Mouse (Mus musculus) heart, postnatal 14 days (tissue): ENCODE results near the gene Ccpg1. TPM values are rescaled to one million over a fixed set of nuclear protein-coding genes. Genes with fewer than 3 reads are reported as not detected.
A peak's percentile ranks its signal among the peaks of the same experiment; 100 is the strongest.

Experiments
- DNase-seq, 2 experiments: peaks; one replicate each; pipeline ENCODE4 v3.0.0; 2021 to 2022
- intact Hi-C: fragments of 180-260 bp; cut with DNase I; formaldehyde crosslinking; loops from one replicate; pipeline ENCODE4 v1.15.1; 2025
- microRNA-seq, 2 experiments: library from miRNA; unstranded; fragments of <30 nt; microRNA quantifications; one replicate each; pipeline ENCODE4 v1.2.0; 2021 to 2022
- total RNA-seq, 2 experiments: library from RNA; stranded (reverse); gene quantifications; 2 replicates each; pipeline ENCODE4 v1.2.3; 2021

The Ccpg1 gene
- total RNA-seq, 2 experiments from 2014 or later = 61.8 to 71.3 TPM

- intact Hi-C loops = loop anchor here (1.0 kb wide), 1 partner anchor 47 kb away; no protein-coding TSS in a partner anchor
- peak; percentile 84 to 92 for DNase-seq
These were observed 59.2 kb downstream of the Ccpg1 start, which contains the start of gene Rab27a for GRCm38 (mm10) chr9:73044146-73045079. Gene Rab27a (plus strand): TSS chr9:73044854.

GRCm38 (mm10) chr9:73045204-73045603 is 60.0 kb downstream of the Ccpg1 start:
- intact Hi-C loops = no loop called here
- no peak for DNase-seq

- intact Hi-C loops = no loop called here
- no peak for DNase-seq
These were observed 60.5 kb downstream of the Ccpg1 start for GRCm38 (mm10) chr9:73045711-73046110.

GRCm38 (mm10) chr9:73047906-73048305 is 62.7 kb downstream of the Ccpg1 start:
- no peak for DNase-seq

GRCm38 (mm10) chr9:73048927-73049326 is 63.7 kb downstream of the Ccpg1 start:
- intact Hi-C loops = no loop called here
- DNase-seq = no peak

More at GRCm38 (mm10) chr9:73047906-73048305, 62.7 kb downstream of the Ccpg1 start:
- intact Hi-C loops = no loop called here

GRCm38 (mm10) chr9:73049833-73050232 is 64.6 kb downstream of the Ccpg1 start:
- intact Hi-C loops = no loop called here
- DNase-seq = no peak

- intact Hi-C loops = no loop called here
- no peak for DNase-seq
These were observed 65.4 kb downstream of the Ccpg1 start for GRCm38 (mm10) chr9:73050606-73051005.

GRCm38 (mm10) chr9:73055441-73055911 is 70.2 kb downstream of the Ccpg1 start:
- intact Hi-C loops = no loop called here
- DNase-seq = no peak

- DNase-seq = no peak
- intact Hi-C loops = no loop called here
These were observed 74.0 kb downstream of the Ccpg1 start for GRCm38 (mm10) chr9:73059224-73059623.

GRCm38 (mm10) chr9:73063621-73064290 is 78.5 kb downstream of the Ccpg1 start:
- no peak for DNase-seq
- intact Hi-C loops = no loop called here

Small RNAs within 50 kb of the gene (microRNA-seq; reads per million reads assigned to microRNA genes)
- 0 reads per million in 2 experiments for gene Gm27353

Other genes with a start within 250 kb of the Ccpg1 start
- under 1 TPM; 0.12 to 0.14 TPM for gene Prtg, start 178.6 kb upstream of the Ccpg1 start, total RNA-seq
- gene Pygo1, start 59.8 kb upstream of the Ccpg1 start, total RNA-seq = 1 to 10 TPM; 8.1 to 9.1 TPM
- under 1 TPM; 0.17 to 0.72 TPM for gene Dyx1c1, start 26.6 kb upstream of the Ccpg1 start, total RNA-seq
- under 1 TPM; 0.14 to 0.29 TPM for gene Gm44503, start 26.6 kb upstream of the Ccpg1 start, total RNA-seq
- 1 to 10 TPM; 3.7 to 5.0 TPM for gene Ccpg1os, start within 50 bp of the Ccpg1 start, total RNA-seq
- gene Pigb, start 54.9 kb downstream of the Ccpg1 start, total RNA-seq = 1 to 10 TPM; 2.6 to 2.8 TPM
- gene Rab27a, start 59.4 kb downstream of the Ccpg1 start, total RNA-seq = 1 to 10 TPM; 5.6 to 6.7 TPM
- under 1 TPM; 0.17 to 0.22 TPM for gene Khdc3, start 116.4 kb downstream of the Ccpg1 start, total RNA-seq
- not detected for gene Gm20509, start 117.0 kb downstream of the Ccpg1 start, total RNA-seq
- 10 to 100 TPM; 48.5 to 56.0 TPM for gene Rsl24d1, start 128.0 kb downstream of the Ccpg1 start, total RNA-seq